Mouse (Mus musculus): ENCODE data around the gene Clec4g. TPM values are rescaled to one million over a fixed set of nuclear protein-coding genes. Genes with fewer than 3 reads are reported as not detected.

Gene Clec4g
- total and polyA plus RNA-seq, 3 experiments, result not detected

- Histone ChIP-seq H3K4me1 (ENCODE audit: control insufficient read depth in 1 of 2, insufficient read depth in 2 of 2) (peaks cover 2 to 49% of the 10 kb centered on the region in 2 experiments; a peak in 2 of 4 replicates), H3K4me3 (replicated peaks in 1 of 3; ENCODE audit: low read depth in 2 of 3, low read length in 2 of 3, poor library complexity in 1 of 3) (no peak overlapping the region), H3K27ac (ENCODE audit: insufficient read depth, low read depth) (no peak overlapping the region), H3K79me2 (replicated peaks; ENCODE audit: control insufficient read depth, extremely low read depth, insufficient read depth, poor library complexity, severe bottlenecking) (peaks cover 21% of the 10 kb centered on the region; the same call in 1 of the 2 replicates), H3K9me3 (replicated peaks; ENCODE audit: low read length) (no peaks in the 10 kb centered on the region), H3K27me3 (replicated peaks) (peaks cover 8% of the 10 kb centered on the region), H3K4me2 (ENCODE audit: insufficient read depth, low read depth, poor library complexity, severe bottlenecking) (no peak overlapping the region), H3K36me3 (replicated peaks in 1 of 2; ENCODE audit: control insufficient read depth in 1 of 2, insufficient read depth in 1 of 2, low read length in 1 of 2) (peaks cover 21 to 58% of the 10 kb centered on the region in 2 experiments), H3K9ac (ENCODE audit: insufficient read depth, low read depth) (no peak overlapping the region)
- dilution Hi-C loops (cut with MboI; ENCODE audit: extremely low pct_ligation_motif_present, extremely low pct_unique_long_range_greater_than_20kb, low sequenced_read_pairs) (no loop called here), in situ Hi-C loops (cut with MboI; ENCODE audit: low pct_ligation_motif_present, low pct_unique_long_range_greater_than_20kb, low sequenced_read_pairs) (loop anchor here (10.0 kb wide), 2 partner anchors 214 to 324 kb away; partner anchors contain the start of genes A430078G23Rik and Pex11g)
- no peak for DNase-seq (ENCODE audit: extremely low read depth)
- no peak for TF ChIP-seq USF1 (IDR thresholded peaks at IDR 0.05; ENCODE audit: low read depth, low read length)
- no peak for TF ChIP-seq PAX5 (IDR thresholded peaks at IDR 0.05; ENCODE audit: low read length)
- TF ChIP-seq TBP (conservative IDR thresholded peaks at IDR 0.05; ENCODE audit: low read depth, low read length), result no peak
- no peak for TF ChIP-seq USF2 (conservative IDR thresholded peaks at IDR 0.05; ENCODE audit: low read depth, low read length)
- no peak for TF ChIP-seq EP300 (IDR thresholded peaks at IDR 0.05; ENCODE audit: low read length)
- no peak for TF ChIP-seq POLR2A (IDR thresholded peaks at IDR 0.05; ENCODE audit: low read depth, low read length)
- TF ChIP-seq IRF4 (IDR thresholded peaks at IDR 0.05; ENCODE audit: low read depth, low read length), result no peak
- no peak for TF ChIP-seq MXI1 (IDR thresholded peaks at IDR 0.05; ENCODE audit: low read depth, low read length)
- no peak for TF ChIP-seq MEF2A (IDR thresholded peaks at IDR 0.05; ENCODE audit: borderline replicate concordance, low read depth, low read length)
- TF ChIP-seq NRF1 (IDR thresholded peaks at IDR 0.05; ENCODE audit: low read depth, low read length), result no peak
- no peak for TF ChIP-seq UBTF (IDR thresholded peaks at IDR 0.05; ENCODE audit: low read depth, low read length)
- no peak for TF ChIP-seq MAX (IDR thresholded peaks at IDR 0.05; ENCODE audit: low read length)
- no peak for TF ChIP-seq HCFC1 (IDR thresholded peaks at IDR 0.05; ENCODE audit: low read depth, low read length)
- no peak for TF ChIP-seq MYC (IDR thresholded peaks at IDR 0.05; ENCODE audit: low read depth, low read length)
Measured at GRCm38 (mm10) chr8:3679236-3679635, 41.2 kb downstream of the Clec4g start.

GRCm38 (mm10) chr8:3678831-3679230 is 41.6 kb downstream of the Clec4g start:
- no peak overlapping the region for H3K4me2 ChIP-seq (ENCODE audit: insufficient read depth, low read depth, poor library complexity, severe bottlenecking)
- in situ Hi-C loops (cut with MboI; ENCODE audit: low pct_ligation_motif_present, low pct_unique_long_range_greater_than_20kb, low sequenced_read_pairs), result loop anchor here (10.0 kb wide), 2 partner anchors 214 to 324 kb away; partner anchors contain the start of genes A430078G23Rik and Pex11g
- dilution Hi-C loops (cut with MboI; ENCODE audit: extremely low pct_ligation_motif_present, extremely low pct_unique_long_range_greater_than_20kb, low sequenced_read_pairs), result no loop called here
- peaks cover 11% of the 10 kb centered on the region for H3K27me3 ChIP-seq (replicated peaks)
- H3K4me1 ChIP-seq (ENCODE audit: control insufficient read depth in 1 of 2, insufficient read depth in 2 of 2), result peaks cover 1 to 45% of the 10 kb centered on the region in 2 experiments; a peak in 2 of 4 replicates
- no peak overlapping the region for H3K9ac ChIP-seq (ENCODE audit: insufficient read depth, low read depth)
- no peak for DNase-seq (ENCODE audit: extremely low read depth)
- peaks cover 21% of the 10 kb centered on the region; the same call in 1 of the 2 replicates for H3K79me2 ChIP-seq (replicated peaks; ENCODE audit: control insufficient read depth, extremely low read depth, insufficient read depth, poor library complexity, severe bottlenecking)
- peaks cover 21 to 54% of the 10 kb centered on the region in 2 experiments for H3K36me3 ChIP-seq (replicated peaks in 1 of 2; ENCODE audit: control insufficient read depth in 1 of 2, insufficient read depth in 1 of 2, low read length in 1 of 2)
- no peak overlapping the region for H3K27ac ChIP-seq (ENCODE audit: insufficient read depth, low read depth)
- H3K9me3 ChIP-seq (replicated peaks; ENCODE audit: low read length), result no peaks in the 10 kb centered on the region
- H3K4me3 ChIP-seq (replicated peaks in 1 of 3; ENCODE audit: low read depth in 2 of 3, low read length in 2 of 3, poor library complexity in 1 of 3), result no peak overlapping the region
- TF ChIP-seq PAX5 (IDR thresholded peaks at IDR 0.05; ENCODE audit: low read length), result no peak
- no peak for TF ChIP-seq POLR2A (IDR thresholded peaks at IDR 0.05; ENCODE audit: low read depth, low read length)
- no peak for TF ChIP-seq CHD1 (IDR thresholded peaks at IDR 0.05; ENCODE audit: low read depth, low read length)
- no peak for TF ChIP-seq CHD2 (IDR thresholded peaks at IDR 0.05; ENCODE audit: low read length)
- no peak for TF ChIP-seq TCF12 (IDR thresholded peaks at IDR 0.05; ENCODE audit: low read depth, low read length)
- TF ChIP-seq ZKSCAN1 (IDR thresholded peaks at IDR 0.05; ENCODE audit: borderline replicate concordance, low read depth, low read length), result no peak
- no peak for TF ChIP-seq UBTF (IDR thresholded peaks at IDR 0.05; ENCODE audit: low read depth, low read length)
- TF ChIP-seq MAX (IDR thresholded peaks at IDR 0.05; ENCODE audit: low read length), result no peak
- no peak for TF ChIP-seq MAFK (IDR thresholded peaks at IDR 0.05; ENCODE audit: insufficient replicate concordance, low read length)
- no peak for TF ChIP-seq POLR2AphosphoS2 (IDR thresholded peaks at IDR 0.05; ENCODE audit: low read depth, low read length)
- TF ChIP-seq ZC3H11A (IDR thresholded peaks at IDR 0.05; ENCODE audit: low read depth, low read length), result no peak
- TF ChIP-seq KAT2A (IDR thresholded peaks at IDR 0.05; ENCODE audit: insufficient replicate concordance, low read length), result no peak
- no peak for TF ChIP-seq MAZ (IDR thresholded peaks at IDR 0.05; ENCODE audit: low read depth, low read length)
- no peak for TF ChIP-seq ETS1 (conservative IDR thresholded peaks at IDR 0.05; ENCODE audit: low read depth, low read length)
- no peak for TF ChIP-seq NRF1 (IDR thresholded peaks at IDR 0.05; ENCODE audit: low read depth, low read length)

Measured in CH12.LX (cell line).